Mouse (Mus musculus): ENCODE data around the gene Trrap. TPM values are rescaled to one million over a fixed set of nuclear protein-coding genes. Genes with fewer than 3 reads are reported as not detected.

The Trrap gene
- polyA plus RNA-seq, 1 experiment from 2014 or later, result 80.9 TPM

- ATAC-seq, result no peak
- no peak overlapping the region for H3K4me2 ChIP-seq
- H3K4me1 ChIP-seq, result no peaks in the 10 kb centered on the region
- no peaks in the 10 kb centered on the region for H3K9me3 ChIP-seq (replicated peaks)
- WGBS, result 95% methylated on average over 3 of the region's 3 CpGs
- no peak overlapping the region for H3K27ac ChIP-seq
- no peaks in the 10 kb centered on the region for H3K27me3 ChIP-seq
- H3K9ac ChIP-seq, result no peak overlapping the region
- H3K36me3 ChIP-seq (ENCODE audit: poor library complexity, severe bottlenecking), result peaks cover 97% of the 10 kb centered on the region
- H3K4me3 ChIP-seq, result no peak overlapping the region
Observed at GRCm38 (mm10) chr5:144851820-144852219, 84.3 kb downstream of the Trrap start.

GRCm38 (mm10) chr5:144853931-144854330 lies 86.4 kb downstream of the Trrap start:
- H3K27me3 ChIP-seq, result no peaks in the 10 kb centered on the region
- H3K4me3 ChIP-seq, result no peak overlapping the region
- H3K9me3 ChIP-seq (replicated peaks), result no peaks in the 10 kb centered on the region
- ATAC-seq, result no peak
- whole genome bisulfite sequencing, result 90% methylated on average over 5 of the region's 5 CpGs
- H3K36me3 ChIP-seq (ENCODE audit: poor library complexity, severe bottlenecking), result peaks cover 96% of the 10 kb centered on the region
- no peak overlapping the region for H3K4me2 ChIP-seq
- H3K9ac ChIP-seq, result no peak overlapping the region
- H3K4me1 ChIP-seq, result no peaks in the 10 kb centered on the region
- H3K27ac ChIP-seq, result no peak overlapping the region

DNA sequence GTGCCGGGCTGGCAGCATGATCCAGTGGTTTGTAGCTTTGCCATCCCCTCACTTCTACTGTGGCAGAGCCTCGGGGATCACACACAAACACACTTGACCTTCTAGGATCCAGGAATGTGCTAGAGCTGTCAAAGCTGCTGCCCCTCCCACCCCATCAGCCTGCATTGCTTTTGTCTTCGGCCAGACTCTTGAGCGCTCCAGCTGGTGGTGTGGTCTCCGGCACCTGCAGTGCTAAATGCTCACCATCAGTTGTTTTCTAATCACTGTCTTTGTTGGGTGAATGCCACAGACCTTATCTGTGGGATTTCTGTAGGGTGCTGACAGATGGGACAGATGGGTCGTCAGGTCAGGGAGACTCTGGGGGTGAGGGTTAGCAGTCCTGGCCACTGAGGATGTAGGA lies 88.4 kb downstream of the Trrap start:
- WGBS, result 72% methylated on average over 6 of the region's 6 CpGs
- H3K9ac ChIP-seq, result no peak overlapping the region
- no peak overlapping the region for H3K4me2 ChIP-seq
- H3K4me3 ChIP-seq, result no peak overlapping the region
- H3K4me1 ChIP-seq, result no peaks in the 10 kb centered on the region
- peaks cover 95% of the 10 kb centered on the region for H3K36me3 ChIP-seq (ENCODE audit: poor library complexity, severe bottlenecking)
- H3K27me3 ChIP-seq, result no peaks in the 10 kb centered on the region
- H3K9me3 ChIP-seq (replicated peaks), result no peaks in the 10 kb centered on the region
- peak overlapping the region; percentile 42; the same call in 1 of the 2 replicates for H3K27ac ChIP-seq
- no peak for ATAC-seq

DNA sequence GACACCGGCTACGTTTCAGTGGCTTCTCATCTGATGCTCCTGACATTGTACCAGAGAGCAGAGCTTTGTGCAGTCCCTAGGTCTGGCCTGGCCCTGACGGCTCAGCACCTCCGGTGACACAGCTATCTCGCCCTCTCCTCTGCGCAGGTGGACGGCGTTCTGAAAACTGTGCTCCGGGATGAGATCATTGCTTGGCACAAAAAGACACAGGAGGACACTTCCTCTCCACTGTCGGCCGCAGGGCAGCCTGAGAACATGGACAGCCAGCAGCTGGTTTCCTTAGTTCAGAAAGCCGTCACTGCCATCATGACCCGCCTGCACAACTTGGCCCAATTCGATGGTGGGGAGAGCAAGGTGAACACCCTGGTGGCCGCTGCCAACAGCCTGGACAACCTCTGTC lies 91.0 kb downstream of the Trrap start:
- Histone ChIP-seq H3K9ac (no peak overlapping the region), H3K4me1 (no peaks in the 10 kb centered on the region), H3K4me2 (no peak overlapping the region), H3K27me3 (no peaks in the 10 kb centered on the region), H3K36me3 (ENCODE audit: poor library complexity, severe bottlenecking) (peaks cover 74% of the 10 kb centered on the region), H3K4me3 (no peak overlapping the region), H3K27ac (no peak overlapping the region), H3K9me3 (replicated peaks) (no peaks in the 10 kb centered on the region)
- WGBS, result 95% methylated on average over 15 of the region's 15 CpGs
- no peak for ATAC-seq

DNA sequence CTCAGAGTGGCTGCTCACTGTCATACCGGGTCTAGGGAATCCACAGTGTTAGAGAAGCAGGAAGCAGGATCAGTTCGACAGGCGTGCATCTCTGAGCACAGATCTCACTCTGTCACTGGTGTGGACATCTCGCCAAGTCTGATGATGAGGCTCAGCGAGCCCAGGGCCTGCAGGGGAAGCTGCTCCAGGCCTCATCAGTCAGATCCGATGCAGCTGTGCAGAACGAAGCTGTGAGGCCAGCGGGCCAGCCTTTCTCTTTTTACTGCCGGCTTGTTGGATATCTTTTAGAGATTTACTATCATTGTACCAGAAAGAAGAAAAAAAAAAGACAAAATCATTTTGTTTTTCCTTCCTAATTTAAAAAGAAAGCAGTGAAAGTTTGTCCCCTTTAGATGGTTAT lies 91.8 kb downstream of the Trrap start:
- peaks cover 67% of the 10 kb centered on the region for H3K36me3 ChIP-seq (ENCODE audit: poor library complexity, severe bottlenecking)
- WGBS, result 93% methylated on average over 9 of the region's 9 CpGs
- ATAC-seq, result no peak

DNA sequence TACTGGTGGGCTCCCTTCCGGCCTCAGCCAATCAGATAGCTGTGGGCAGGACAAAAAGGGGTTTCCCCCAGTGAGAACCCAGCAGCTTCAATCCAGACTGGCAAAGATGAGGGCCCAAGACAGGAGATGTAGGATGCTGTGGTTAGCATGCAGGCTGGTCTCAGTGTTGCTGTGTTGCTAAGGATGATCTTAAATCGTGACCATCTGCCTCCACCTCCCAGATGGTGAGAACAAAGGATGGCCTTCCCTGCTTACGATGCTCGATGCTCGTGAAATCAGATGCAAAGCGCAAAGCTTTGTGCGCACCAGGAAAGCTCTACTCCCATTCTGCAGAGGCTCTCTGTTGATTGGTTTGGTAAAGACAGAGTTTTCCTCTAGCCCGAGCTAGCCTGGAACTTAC lies 93.4 kb downstream of the Trrap start:
- 97% methylated on average over 8 of the region's 8 CpGs for WGBS
- peaks cover 54% of the 10 kb centered on the region for H3K36me3 ChIP-seq (ENCODE audit: poor library complexity, severe bottlenecking)

More for the DNA sequence above, 91.8 kb downstream of the Trrap start:
- H3K9ac ChIP-seq, result no peak overlapping the region
- no peaks in the 10 kb centered on the region for H3K9me3 ChIP-seq (replicated peaks)
- no peaks in the 10 kb centered on the region for H3K4me1 ChIP-seq
- no peak overlapping the region for H3K27ac ChIP-seq
- H3K4me2 ChIP-seq, result no peak overlapping the region
- H3K4me3 ChIP-seq, result no peak overlapping the region
- H3K27me3 ChIP-seq, result no peaks in the 10 kb centered on the region

DNA sequence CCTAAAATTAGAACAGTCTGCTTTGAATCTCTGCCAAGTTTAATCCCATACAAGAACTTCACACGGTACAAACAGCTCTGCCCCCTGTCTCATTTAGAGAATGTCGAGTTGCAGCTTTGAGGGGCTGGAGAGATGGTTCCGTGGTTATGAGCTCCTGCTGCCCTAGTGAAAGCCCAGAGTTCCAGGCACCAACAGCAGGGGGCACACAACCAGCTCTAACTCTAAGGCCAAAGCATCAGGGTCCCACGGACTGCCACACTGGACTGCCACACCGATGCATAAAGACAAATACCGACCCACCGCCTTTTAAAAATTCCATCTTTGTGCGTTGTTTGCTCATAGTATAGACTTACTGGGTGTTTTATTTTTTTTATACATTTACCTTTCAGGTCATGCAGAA lies 99.4 kb downstream of the Trrap start:
- no peak for ATAC-seq
- H3K9ac ChIP-seq, result no peak overlapping the region
- no peaks in the 10 kb centered on the region for H3K36me3 ChIP-seq (ENCODE audit: poor library complexity, severe bottlenecking)
- H3K4me3 ChIP-seq, result no peak overlapping the region
- no peaks in the 10 kb centered on the region for H3K27me3 ChIP-seq
- H3K9me3 ChIP-seq (replicated peaks), result no peaks in the 10 kb centered on the region
- H3K4me2 ChIP-seq, result no peak overlapping the region
- WGBS, result 76% methylated on average over 8 of the region's 8 CpGs
- no peak overlapping the region for H3K27ac ChIP-seq
- H3K4me1 ChIP-seq, result no peaks in the 10 kb centered on the region

More for the DNA sequence above, 93.4 kb downstream of the Trrap start:
- no peaks in the 10 kb centered on the region for H3K9me3 ChIP-seq (replicated peaks)
- no peak overlapping the region for H3K27ac ChIP-seq
- H3K27me3 ChIP-seq, result no peaks in the 10 kb centered on the region
- no peak overlapping the region for H3K4me2 ChIP-seq
- ATAC-seq, result no peak
- H3K4me3 ChIP-seq, result no peak overlapping the region
- no peak overlapping the region for H3K9ac ChIP-seq
- H3K4me1 ChIP-seq, result no peaks in the 10 kb centered on the region

GRCm38 (mm10) chr5:144869466-144869865 lies 101.9 kb downstream of the Trrap start:
- H3K36me3 ChIP-seq (ENCODE audit: poor library complexity, severe bottlenecking), result no peaks in the 10 kb centered on the region
- H3K27ac ChIP-seq, result no peak overlapping the region
- H3K4me2 ChIP-seq, result no peak overlapping the region
- no peak for ATAC-seq
- H3K4me1 ChIP-seq, result no peaks in the 10 kb centered on the region
- H3K27me3 ChIP-seq, result no peaks in the 10 kb centered on the region
- no peaks in the 10 kb centered on the region for H3K9me3 ChIP-seq (replicated peaks)
- H3K4me3 ChIP-seq, result no peak overlapping the region
- WGBS, result 54% methylated on average over 7 of the region's 7 CpGs
- H3K9ac ChIP-seq, result no peak overlapping the region

DNA sequence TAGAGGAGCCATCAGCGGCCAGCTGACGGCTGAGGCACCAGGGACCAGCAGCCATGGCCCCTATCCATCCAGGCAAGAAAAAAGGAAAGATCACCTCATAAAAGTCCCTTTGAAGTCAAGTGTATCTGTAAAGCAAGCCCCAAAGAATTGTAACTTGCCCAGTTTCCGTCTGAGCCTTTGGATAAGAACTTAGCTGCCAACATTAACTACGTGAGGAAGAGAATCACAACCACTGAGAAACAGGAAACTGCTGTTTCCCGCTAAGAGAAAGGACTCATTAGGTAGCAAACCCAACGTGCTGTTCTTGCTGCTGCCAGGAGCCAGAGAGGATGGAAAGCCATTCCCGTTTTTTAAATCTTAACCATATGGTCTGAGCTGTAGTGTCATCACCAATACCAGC lies 103.2 kb downstream of the Trrap start:
- H3K4me1 ChIP-seq, result no peaks in the 10 kb centered on the region
- no peak for ATAC-seq
- no peaks in the 10 kb centered on the region for H3K36me3 ChIP-seq (ENCODE audit: poor library complexity, severe bottlenecking)
- H3K9ac ChIP-seq, result no peak overlapping the region
- no peak overlapping the region for H3K27ac ChIP-seq
- H3K27me3 ChIP-seq, result no peaks in the 10 kb centered on the region
- H3K4me3 ChIP-seq, result no peak overlapping the region
- no peaks in the 10 kb centered on the region for H3K9me3 ChIP-seq (replicated peaks)
- WGBS, result 85% methylated on average over 7 of the region's 7 CpGs
- H3K4me2 ChIP-seq, result no peak overlapping the region

DNA sequence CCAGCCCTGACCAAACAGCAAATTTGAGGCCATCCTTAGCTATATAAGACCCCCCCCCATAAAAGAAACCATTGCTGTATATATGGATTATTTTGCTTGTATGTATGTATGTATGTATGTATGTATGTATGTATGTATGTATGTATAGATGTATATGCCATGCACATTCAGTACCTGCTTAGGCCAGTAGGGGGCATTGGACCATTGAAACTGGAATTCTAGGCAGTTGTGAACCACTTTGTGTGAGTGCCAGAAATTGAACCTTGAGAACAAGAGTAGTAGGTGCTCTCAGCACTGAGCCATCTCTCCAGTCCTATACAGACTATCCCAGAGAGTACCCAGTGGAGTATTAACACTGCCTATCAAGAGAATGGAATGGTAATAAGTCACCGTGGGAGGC lies 104.2 kb downstream of the Trrap start:
- H3K27me3 ChIP-seq, result no peaks in the 10 kb centered on the region
- H3K36me3 ChIP-seq (ENCODE audit: poor library complexity, severe bottlenecking), result peaks cover 2% of the 10 kb centered on the region
- no peak overlapping the region for H3K9ac ChIP-seq
- WGBS, result 100% methylated on average over 1 of the region's 1 CpGs
- no peaks in the 10 kb centered on the region for H3K9me3 ChIP-seq (replicated peaks)
- H3K4me1 ChIP-seq, result no peaks in the 10 kb centered on the region
- no peak overlapping the region for H3K27ac ChIP-seq
- ATAC-seq, result no peak
- no peak overlapping the region for H3K4me3 ChIP-seq
- no peak overlapping the region for H3K4me2 ChIP-seq

DNA sequence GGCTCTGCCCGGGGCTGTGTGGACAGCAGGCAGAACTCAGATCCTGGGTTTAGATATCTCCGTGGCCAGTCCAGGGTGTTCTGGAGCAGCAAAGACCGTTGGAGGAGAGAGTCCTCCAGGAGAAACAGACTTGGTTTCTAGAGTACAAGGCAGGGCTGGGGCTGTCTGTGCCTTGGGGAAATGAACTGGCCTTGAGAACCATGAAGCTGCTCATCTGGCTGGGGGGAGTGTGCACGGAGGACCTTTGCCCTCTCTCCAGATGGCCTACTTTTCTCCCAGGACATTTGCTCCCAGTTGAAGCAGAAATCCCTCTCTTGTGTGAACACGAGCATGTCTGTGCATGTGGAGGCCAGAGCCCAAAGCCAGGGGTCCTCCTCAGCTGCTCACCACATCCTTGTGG lies 104.8 kb downstream of the Trrap start:
- WGBS, result 84% methylated on average over 5 of the region's 5 CpGs
- no peaks in the 10 kb centered on the region for H3K9me3 ChIP-seq (replicated peaks)
- H3K27ac ChIP-seq, result no peak overlapping the region
- no peak overlapping the region for H3K4me3 ChIP-seq
- no peak overlapping the region for H3K9ac ChIP-seq
- H3K36me3 ChIP-seq (ENCODE audit: poor library complexity, severe bottlenecking), result peaks cover 7% of the 10 kb centered on the region
- H3K4me1 ChIP-seq, result no peaks in the 10 kb centered on the region
- H3K4me2 ChIP-seq, result no peak overlapping the region
- no peaks in the 10 kb centered on the region for H3K27me3 ChIP-seq
- ATAC-seq, result no peak

DNA sequence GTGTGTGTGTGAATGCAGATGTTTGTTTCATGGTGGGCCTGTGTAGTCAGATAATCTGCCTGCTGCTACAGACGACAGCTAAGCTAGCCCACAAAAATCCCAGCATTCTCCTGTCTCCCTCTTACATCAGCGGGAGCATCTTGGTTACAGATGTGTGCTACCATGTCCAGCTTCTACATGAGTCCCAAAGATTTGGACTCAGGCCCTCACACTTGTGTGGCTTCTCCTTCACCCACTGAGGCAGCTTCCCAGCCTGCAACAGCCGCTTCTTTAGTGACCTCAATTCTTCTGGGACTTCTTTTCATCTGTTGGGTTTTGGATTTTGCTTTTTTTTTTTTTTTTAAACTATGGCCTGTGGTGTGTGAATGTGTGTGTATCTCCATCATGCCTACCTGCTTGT lies 105.3 kb downstream of the Trrap start:
- ATAC-seq, result no peak
- Histone ChIP-seq H3K9me3 (replicated peaks) (no peaks in the 10 kb centered on the region), H3K4me2 (no peak overlapping the region), H3K4me1 (no peaks in the 10 kb centered on the region), H3K4me3 (no peak overlapping the region), H3K9ac (no peak overlapping the region), H3K27ac (no peak overlapping the region), H3K27me3 (no peaks in the 10 kb centered on the region), H3K36me3 (ENCODE audit: poor library complexity, severe bottlenecking) (peaks cover 13% of the 10 kb centered on the region)
- WGBS, result 77% methylated on average over 3 of the region's 3 CpGs

DNA sequence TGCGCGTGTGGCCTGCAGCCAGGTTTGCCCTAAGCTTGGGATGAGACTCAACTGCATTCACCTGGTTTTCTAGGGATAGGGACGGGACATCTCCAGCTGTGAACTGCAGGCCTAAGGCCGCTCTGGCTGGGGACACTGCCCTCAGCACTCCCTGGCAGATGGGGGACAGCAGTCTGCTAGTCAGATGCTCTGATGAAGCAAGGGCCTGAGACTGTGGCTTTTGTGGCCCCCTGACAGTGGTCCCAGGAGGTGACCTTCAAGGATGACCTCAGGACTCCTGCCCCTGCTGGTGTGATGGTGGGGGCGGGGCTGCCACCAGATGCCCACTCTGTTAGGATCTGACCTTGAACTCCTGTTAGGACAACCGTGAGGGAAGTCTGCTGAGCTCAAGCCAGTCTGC lies 107.7 kb downstream of the Trrap start:
- ATAC-seq, result no peak
- Histone ChIP-seq H3K27me3 (no peaks in the 10 kb centered on the region), H3K9me3 (replicated peaks) (no peaks in the 10 kb centered on the region), H3K4me3 (no peak overlapping the region), H3K9ac (no peak overlapping the region), H3K4me2 (no peak overlapping the region), H3K36me3 (ENCODE audit: poor library complexity, severe bottlenecking) (peaks cover 33% of the 10 kb centered on the region), H3K27ac (no peak overlapping the region), H3K4me1 (no peaks in the 10 kb centered on the region)
- 89% methylated on average over 6 of the region's 6 CpGs for WGBS
